Mouse (Mus musculus) right cerebral cortex, postnatal 14 days (tissue): ENCODE results near the gene Ldlrad3.

ENCODE experiments used
- DNase-seq: peaks from one replicate; pipeline ENCODE4 v3.0.0; 2022

Ldlrad3 gene

DNA sequence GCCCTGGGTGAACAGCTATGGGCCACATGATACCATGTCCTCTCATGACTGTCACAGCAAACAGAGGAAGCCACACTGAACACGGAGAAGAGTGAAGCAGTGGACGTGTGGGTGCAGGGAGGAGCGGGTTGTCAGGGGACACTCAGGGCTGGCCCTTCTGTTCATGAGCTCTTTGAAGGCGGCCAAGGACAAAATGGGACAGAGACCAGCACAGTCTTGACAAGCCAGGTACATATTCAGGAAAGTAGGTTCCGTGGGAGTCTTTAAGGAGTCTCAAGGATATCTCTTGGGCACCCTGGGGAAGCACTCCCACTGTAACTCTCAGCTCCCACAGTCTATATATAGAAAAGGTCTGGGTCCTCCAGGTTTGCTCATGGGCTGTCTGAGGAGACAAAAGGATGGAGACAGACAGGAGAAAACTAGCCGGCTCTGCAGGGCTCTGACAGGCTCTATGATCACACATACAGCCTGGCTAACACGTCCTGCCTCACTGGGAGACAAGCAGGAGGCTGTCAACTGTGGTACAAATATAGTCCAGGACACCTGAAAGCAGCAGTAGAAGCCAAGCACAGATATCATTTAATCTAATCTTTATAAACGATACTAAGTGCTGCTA is 121.3 kb downstream of the Ldlrad3 start:
- no peak for DNase-seq

DNA sequence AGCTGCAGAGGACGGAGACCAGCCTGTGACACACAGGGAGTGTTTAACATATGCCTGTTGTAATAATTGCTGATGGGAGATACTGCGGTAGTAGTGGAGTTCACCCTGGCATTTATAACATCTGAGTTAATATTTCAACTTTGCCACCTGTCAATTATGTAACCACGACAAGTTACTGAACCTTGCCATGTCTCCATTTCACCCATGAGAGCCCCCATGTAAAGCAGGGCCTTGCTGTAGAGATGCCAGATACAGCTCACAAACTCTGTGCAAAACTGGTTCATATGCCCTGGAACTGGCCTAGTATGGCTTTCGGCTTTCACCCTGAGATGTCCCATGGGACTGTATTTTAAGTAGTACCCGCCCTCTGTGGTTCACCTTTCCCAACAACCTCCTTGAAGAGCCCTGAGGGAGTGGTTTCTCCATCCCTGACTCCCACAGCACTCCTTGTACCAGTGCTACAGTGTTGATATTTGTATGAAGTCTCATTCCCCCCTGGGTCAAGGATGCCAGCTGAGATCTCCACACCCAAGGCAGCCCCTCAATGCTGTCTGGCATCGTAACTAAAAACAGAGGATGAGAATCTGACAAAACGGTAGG is 122.2 kb downstream of the Ldlrad3 start:
- no peak for DNase-seq

DNA sequence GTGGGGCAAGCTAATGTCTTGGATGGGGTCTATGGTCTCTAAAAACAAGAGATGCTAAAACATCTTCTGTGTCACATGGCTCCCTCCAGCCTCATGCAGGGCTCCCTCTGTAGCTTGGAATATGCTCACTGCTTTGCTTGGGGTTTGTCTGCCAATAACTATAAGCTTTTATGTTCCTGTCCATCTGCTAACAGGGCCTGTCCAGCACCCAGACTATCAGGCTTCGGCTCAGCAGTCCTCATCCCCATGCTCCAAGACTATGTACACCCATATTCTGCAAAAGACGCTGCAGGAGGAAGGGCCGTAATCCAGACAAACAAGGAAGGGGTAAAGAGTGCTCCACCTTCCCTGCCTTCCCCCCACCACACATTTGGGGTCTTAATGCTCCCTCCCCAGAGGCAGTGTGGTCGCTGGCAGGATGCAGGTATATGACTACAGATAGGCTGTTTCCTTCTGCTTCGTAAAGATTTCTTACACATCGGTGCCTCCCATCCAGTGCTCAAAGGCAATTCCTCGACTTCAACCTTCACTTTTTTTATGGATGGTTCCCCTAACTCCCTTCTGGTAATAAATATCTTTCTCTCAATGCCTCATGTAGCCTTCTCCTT is 123.2 kb downstream of the Ldlrad3 start:
- no peak for DNase-seq

DNA sequence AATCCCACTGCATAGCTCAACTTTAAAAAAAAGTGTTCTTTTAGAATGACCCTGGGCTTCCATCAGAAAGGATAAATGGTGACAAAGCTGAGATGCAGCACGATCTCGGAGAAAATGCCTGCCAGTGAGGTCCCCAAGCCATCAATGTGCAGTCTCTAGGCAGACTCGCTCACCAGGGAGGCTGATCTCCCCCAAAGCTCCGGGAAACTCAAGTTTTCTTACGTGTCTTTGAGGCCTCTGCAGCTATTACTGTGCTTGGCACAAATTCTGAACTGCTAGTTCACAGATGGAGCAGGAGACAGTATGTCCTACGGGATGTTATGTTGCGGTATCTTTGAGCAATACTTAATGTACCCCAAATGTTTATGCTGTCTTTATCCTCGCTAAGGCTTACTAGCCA is 124.3 kb downstream of the Ldlrad3 start:
- DNase-seq, result no peak

DNA sequence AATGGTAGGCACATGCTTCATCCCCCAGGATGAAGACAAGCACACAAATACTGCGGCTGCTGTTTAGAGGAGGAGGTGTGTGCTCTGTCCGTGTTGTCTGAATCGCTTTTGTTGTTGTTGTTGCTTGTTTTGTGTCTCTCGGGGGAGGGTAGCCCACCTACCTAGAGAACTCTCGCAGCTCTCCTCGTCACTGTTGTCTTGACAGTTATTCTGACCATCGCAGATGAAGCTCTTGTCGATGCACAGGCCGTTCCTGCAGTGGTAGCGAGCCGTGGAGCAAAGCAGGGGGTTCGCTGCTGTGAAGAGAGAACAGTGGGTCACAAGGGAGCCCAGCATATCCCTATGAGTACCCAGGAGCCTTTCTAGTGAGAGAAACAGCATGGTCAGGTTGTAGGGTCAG is 128.4 kb downstream of the Ldlrad3 start:
- DNase-seq, result no peak

- no peak for DNase-seq
Measured at GRCm38 (mm10) chr2:102057029-102057685, 129.0 kb downstream of the Ldlrad3 start.

- no peak for DNase-seq
Measured at GRCm38 (mm10) chr2:102056144-102056543, 130.0 kb downstream of the Ldlrad3 start.

- DNase-seq, result peak; percentile 61
Measured at GRCm38 (mm10) chr2:102052951-102053660, 133.1 kb downstream of the Ldlrad3 start.

DNA sequence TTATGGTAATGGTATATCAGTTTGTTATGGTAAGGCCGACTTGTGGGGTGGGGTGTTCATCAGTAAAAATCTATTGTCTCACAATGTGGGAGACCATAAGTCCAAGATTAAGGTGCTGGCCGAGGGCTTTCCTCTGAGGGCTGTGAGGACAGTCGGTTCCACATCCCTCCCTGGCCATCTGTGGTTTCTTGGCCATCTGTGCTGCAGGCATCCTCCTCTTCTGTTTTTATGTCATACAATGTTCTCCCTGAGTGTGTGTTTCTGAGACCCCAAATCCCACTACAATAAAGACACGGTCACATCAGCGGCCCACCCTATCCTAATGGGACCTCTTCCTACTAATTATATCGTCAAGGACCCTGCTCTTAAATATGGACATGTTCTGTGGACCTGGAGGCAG is 133.8 kb downstream of the Ldlrad3 start:
- no peak for DNase-seq

- DNase-seq, result no peak
Measured at GRCm38 (mm10) chr2:102049866-102050550, 136.2 kb downstream of the Ldlrad3 start.

DNA sequence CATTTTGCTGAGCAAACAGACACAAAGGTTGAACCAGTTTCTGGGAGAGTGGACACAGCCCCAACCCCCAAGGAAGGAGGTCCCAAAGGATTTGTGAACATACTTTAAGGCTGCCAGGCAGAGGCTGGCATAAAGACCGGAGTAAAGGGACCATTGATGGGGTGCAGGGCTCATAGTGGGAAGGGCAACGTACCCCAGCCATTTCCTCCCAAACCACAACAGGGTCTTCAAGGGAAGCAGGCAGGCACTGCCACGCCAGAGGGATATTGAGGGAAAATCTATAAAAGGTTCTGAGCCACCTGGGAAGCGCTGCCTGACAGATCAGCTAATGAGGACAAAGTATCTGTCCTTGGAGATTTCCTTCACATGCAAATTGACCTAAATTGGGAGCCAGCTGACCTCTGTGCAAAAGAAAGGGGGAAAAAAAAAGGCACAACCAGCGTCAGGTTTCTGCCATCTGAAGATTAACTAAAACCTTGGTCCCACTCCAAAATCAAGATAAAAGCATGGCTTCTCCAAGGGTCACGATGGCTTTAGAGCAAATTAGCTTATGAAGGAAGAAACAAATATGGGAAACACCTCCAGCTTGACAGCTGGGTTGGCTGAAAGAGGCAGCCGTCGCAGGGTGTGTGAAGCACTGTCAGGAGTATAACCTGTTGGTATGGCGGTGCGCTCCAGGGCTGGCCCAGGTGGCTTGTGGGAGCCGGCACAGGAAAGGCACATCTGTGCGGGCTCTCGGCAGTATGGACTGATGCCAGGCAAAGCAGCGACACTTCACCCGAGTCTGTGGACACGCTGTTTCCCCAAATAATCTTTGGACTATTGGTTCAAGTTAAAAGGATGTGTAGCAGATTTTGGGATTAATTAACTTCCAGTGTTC is 137.6 kb downstream of the Ldlrad3 start:
- no peak for DNase-seq

DNA sequence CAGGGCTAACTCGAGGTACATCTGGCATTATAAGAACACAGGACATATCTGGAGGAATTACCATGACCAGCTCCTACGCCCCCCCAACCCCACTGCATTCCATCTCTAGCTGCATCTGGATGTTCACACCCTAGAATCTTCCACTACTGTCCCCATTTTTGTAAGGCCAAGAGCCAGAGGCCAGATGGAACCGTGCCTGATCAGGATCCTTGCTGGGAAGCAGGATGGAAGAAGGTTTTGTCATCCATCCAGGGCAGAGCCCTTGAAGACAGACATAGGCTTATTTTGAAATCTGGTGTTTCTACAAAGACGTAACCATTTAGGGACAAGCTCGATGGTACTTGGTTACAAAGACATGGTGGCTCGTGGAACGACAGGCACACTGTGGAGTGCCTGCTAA is 139.7 kb downstream of the Ldlrad3 start:
- DNase-seq, result no peak

- DNase-seq, result no peak
Measured at GRCm38 (mm10) chr2:102040456-102040855, 145.7 kb downstream of the Ldlrad3 start.

GRCm38 (mm10) chr2:102040011-102040410 is 146.2 kb downstream of the Ldlrad3 start:
- DNase-seq, result no peak

GRCm38 (mm10) chr2:102038895-102039667 is 147.1 kb downstream of the Ldlrad3 start:
- no peak for DNase-seq

GRCm38 (mm10) chr2:102038229-102038894 is 147.8 kb downstream of the Ldlrad3 start:
- peak; percentile 50 for DNase-seq

GRCm38 (mm10) chr2:102036665-102037511 is 149.3 kb downstream of the Ldlrad3 start:
- no peak for DNase-seq

DNA sequence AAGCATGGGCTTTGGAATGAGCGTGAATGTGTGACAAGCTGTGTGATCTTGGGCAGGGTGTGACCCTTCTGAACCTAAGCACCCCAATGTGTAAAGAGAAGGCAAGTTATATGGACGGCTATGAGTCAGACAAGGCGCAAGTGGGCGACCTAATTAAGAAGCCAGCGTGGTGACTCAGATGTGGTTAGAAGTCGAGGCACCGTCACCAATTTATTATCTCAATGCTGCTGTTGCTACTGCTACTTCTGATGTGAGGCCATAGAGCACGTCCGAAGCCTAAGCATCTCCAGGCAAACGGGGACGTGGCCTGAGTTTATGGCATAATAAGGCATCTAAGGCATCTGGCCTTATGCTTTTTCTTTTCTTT is 151.7 kb downstream of the Ldlrad3 start:
- no peak for DNase-seq

GRCm38 (mm10) chr2:102033818-102034512 is 152.2 kb downstream of the Ldlrad3 start:
- no peak for DNase-seq
